Mouse (Mus musculus): Measurements from ENCODE around the gene Xrcc4.
"Not testable (repeated sequence)": the region's sequence is repeated elsewhere in the genome, so short reads cannot be mapped to it uniquely, and the experiment has no call there.

Xrcc4 gene

GRCm38 (mm10) chr13:90088962-90089824 is at the start of gene Xrcc4, which contains the start of gene Tmem167:
Gene Xrcc4 (minus strand): TSS chr13:90089608.
Gene Tmem167 (plus strand): TSS chr13:90089123.
- DNase-seq (ENCODE audit: low read depth, low spot score) = peak; percentile 99

GRCm38 (mm10) chr13:90136156-90136910 is 46.9 kb upstream of the Xrcc4 start:
- no peak for DNase-seq (ENCODE audit: low read depth, low spot score)

DNA sequence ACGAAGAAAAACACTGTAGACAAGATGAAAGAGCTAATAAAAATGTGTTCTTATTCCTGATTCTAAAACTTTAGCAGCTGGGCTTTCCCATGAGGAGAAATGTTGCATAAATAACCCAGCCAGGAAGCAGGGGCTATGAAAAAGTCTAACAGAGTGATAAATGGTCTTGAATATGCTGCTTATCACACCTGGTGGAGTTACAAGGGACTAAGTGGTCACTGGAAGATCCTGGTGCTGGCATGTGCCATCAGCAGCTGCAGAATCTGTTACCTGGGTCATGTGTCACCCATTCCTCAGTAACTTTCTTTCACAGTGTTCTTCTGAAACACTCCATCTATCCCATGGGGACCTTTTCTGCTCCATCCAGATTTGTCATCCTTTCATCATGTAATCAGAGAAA is 22.3 kb upstream of the Xrcc4 start:
- no peak for DNase-seq (ENCODE audit: low read depth, low spot score)

DNA sequence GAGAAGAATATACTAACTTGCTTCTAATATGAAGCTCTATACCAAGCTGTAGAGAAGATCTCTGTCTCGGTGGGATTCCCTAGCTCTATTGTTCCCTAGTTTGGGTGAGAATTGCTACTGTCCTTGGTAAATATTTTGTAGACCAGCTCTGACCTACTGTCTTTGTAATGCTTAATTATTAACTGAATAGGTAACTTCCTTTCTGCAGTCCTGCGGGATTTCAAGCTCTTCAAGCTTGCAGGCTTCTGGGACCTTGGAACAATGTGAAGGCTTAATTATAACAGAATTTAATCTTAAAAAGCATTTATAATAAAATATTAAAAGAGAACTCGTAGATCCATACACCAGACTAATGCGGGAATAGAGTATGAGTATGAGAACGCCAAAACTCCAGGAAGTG is 19.3 kb upstream of the Xrcc4 start:
- DNase-seq (ENCODE audit: low read depth, low spot score) = not testable (repeated sequence)

DNA sequence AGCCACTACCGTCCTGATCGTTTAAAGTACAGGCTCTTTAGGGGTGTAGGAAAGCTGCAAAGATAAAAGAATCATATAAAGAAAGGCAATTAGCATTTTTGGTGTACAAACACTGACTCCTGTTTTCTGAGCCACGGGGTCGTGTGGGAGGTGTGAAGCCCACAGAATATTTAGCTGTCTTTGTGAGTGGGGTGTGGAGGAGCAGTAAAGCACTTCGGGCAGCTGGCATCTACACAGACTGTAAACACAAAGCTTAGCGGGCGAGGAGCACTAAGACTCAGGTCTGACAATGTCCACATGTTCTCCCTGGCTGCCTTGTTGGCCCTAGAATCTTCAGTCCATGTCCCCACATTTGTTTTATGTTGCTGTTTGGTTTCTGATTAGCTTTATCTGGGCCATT is 16.7 kb upstream of the Xrcc4 start:
- DNase-seq (ENCODE audit: low read depth, low spot score) = no peak

GRCm38 (mm10) chr13:90101514-90101913 is 12.1 kb upstream of the Xrcc4 start:
- no peak for DNase-seq (ENCODE audit: low read depth, low spot score)

GRCm38 (mm10) chr13:90089825-90090183 is 396 bp upstream of the Xrcc4 start:
- DNase-seq (ENCODE audit: low read depth, low spot score) = peak; percentile 75

DNA sequence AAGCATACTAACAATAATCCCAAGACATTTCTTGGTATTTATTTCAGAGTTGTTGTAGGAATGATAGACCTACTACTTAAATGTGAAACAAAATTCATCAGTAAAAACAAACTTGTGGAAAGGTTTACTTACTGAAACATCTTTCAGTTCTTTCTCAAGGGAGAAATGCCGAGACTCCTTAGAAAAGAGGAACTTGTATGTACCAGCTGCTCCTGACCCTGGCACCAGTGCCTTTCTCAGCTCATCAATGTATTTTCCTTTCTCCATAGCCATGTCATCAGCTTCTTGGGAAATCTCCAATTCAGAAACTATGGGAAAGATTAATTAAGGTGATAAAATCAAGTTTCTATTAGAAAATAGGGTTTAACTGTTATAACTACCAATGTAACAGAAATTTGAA is 27.5 kb downstream of the Xrcc4 start:
- no peak for DNase-seq (ENCODE audit: low read depth, low spot score)

DNA sequence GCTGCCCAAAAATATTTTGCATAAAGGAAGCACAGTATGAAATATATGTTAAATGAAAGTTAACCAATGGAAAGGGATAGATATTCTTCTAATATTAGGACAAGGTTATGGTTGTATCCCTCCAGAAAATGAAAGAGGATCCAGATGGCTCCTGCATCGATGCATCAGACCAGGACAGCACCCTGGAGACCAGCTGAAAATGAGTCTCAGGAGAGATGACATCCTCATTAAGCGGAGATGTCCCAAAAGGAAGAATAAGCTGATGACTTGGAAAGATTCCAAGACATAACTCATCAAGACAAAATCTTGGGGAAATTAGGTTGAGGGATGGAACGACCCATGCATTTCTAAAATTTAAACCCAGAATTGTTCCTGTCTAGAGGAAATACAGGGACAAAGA is 37.0 kb downstream of the Xrcc4 start:
- DNase-seq (ENCODE audit: low read depth, low spot score) = no peak

DNA sequence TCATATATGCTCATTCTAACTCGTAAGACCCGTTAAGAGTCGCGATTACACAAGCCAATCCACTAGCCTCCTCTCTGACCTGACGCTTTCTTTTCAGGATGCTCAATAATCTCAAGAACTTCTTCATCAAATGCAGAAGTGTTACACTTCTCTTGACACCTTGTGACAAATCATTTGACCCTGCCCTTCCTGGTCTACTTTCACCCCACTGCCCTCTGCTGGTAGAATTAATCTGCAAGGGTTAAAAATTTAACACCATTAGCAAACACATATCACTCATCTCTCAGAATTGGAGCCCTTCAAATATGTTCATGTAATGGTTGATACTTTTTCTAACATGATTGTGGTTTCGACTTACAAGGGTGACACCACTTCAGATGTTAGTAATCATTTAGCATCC is 37.7 kb downstream of the Xrcc4 start:
- DNase-seq (ENCODE audit: low read depth, low spot score) = peak; percentile 27

DNA sequence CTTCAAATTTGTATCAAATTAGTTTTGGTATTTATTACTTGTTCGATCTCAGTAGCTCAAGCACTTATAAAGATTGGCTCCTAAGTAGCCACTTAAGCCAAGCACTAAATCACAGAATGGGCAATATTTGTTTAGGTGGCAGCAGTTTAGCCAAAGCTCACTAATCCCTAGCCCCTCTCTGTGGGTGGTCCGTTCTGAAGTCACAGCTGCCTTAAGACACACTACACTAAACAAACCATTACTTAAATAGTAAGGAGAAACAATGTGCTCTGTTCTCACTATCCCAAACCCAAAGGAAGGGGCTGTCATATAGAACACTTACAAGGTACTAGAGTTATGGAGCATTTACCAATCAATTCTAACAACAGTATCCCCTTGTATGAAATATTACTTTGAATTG is 49.8 kb downstream of the Xrcc4 start:
- no peak for DNase-seq (ENCODE audit: low read depth, low spot score)

DNA sequence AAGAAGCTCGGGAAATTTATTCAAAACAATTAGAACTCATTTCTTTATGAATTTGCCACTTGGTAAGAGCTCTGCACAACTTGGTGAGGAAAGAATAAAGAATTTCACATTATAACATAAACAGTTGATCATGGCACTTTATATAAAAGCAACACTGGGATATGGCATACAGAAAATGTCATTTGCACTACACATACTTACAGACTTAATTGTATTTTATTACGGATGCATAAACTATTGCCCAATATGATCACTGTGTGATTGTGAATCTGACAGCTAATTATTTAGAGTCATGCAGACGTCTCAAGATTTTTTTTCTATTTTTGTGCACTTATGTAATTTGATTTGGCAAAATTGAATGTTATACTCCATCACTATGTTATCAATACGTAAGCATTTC is 56.4 kb downstream of the Xrcc4 start:
- no peak for DNase-seq (ENCODE audit: low read depth, low spot score)

GRCm38 (mm10) chr13:90032523-90032922 is 56.9 kb downstream of the Xrcc4 start:
- no peak for DNase-seq (ENCODE audit: low read depth, low spot score)

GRCm38 (mm10) chr13:90030911-90031310 is 58.5 kb downstream of the Xrcc4 start:
- DNase-seq (ENCODE audit: low read depth, low spot score) = no peak

DNA sequence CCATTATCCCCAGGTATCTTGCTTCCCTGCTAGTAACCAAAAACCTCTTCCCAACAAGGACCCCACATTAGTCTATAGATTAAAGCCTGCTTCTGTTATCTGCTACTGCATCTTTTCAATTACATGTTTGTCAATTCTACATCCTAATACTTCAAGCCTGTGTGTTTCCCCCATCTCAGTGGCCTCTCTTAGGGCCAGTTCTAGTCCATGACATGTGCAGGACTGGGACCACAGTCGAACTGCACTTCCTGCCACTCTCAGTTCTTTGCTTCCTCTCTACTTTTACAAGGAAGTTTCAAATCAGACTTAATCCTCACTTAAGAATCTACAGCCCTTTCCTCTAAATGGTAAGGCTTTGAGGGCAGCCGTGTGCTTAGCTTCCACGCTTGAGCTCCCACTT is 76.8 kb downstream of the Xrcc4 start:
- DNase-seq (ENCODE audit: low read depth, low spot score) = no peak

- no peak for DNase-seq (ENCODE audit: low read depth, low spot score)
Measured at GRCm38 (mm10) chr13:90012198-90012597, 77.2 kb downstream of the Xrcc4 start.

DNA sequence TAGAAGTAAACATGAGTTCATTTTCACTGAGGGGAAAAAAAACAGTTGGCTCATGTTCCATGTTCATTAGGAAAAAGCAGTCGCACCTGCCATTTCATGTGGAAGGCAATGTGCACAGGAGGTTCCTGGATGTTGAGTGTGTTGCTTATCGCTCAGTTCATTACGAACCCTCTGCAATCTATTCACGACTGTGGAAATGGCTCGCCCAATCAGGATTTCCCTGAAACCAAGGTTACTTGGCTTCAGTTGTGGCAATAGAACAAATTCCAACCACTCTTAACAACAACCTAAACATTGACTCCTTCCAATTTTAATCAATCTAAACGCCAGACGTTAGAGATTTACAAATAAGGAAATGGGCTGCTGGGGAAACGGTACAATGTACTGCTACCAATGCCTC is 78.3 kb downstream of the Xrcc4 start:
- no peak for DNase-seq (ENCODE audit: low read depth, low spot score)

DNA sequence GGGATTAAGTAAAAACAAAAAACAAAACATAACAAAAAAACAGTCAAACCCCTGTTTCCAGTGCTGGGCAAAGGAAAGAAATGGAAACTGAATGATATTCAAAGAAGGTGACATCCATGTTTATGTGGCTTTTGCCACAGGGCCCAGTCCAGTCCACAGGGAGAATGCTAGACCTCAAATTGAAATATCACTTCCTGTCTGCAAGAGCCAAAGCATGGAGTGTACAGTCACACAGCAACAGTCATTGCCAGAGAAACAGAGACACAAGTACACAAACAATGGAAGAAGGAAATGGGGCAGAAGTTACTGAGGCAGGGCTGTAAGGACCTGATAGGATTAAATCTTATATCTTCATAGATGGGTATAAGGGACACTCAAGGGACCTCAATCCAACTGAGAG is 79.6 kb downstream of the Xrcc4 start:
- peak; percentile 41 for DNase-seq (ENCODE audit: low read depth, low spot score)

DNA sequence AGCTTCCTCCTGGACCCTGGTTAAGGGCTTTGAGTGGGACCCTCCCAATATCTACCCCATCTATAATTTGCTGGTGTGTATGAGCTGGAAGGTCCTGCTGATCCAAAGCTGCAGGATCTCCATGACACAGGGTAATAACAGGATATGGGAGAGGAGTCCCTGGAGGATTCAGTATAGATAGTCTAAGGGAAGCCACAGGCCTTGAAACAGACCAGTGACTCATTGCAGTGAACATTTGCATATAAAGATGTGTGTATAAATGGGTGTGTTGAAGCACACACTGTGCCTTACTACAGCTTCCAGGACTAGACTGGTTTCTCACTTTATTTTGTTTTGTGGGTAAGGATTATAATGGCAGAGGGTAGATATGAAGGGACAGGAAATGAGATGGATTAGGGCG is 83.8 kb downstream of the Xrcc4 start:
- peak; percentile 61 for DNase-seq (ENCODE audit: low read depth, low spot score)

DNA sequence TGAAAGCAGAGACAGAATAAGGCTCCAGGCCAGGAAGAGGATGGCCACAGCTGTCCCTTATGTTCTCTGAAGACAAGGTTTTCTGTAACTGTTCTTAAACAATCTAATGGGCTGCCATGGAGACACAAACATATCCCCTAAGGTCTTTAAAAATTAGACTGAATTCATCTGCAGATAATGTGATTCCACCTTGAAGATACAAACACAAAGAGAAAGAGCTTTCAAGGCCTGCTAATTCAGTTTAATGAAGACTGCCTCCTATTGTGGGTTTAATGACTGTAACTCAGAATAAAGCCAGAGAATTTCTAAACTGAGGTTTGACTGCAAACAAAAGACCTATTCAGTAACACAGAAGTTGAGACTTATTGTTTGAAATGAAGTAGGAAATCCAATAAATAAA is 91.9 kb downstream of the Xrcc4 start:
- no peak for DNase-seq (ENCODE audit: low read depth, low spot score)

DNA sequence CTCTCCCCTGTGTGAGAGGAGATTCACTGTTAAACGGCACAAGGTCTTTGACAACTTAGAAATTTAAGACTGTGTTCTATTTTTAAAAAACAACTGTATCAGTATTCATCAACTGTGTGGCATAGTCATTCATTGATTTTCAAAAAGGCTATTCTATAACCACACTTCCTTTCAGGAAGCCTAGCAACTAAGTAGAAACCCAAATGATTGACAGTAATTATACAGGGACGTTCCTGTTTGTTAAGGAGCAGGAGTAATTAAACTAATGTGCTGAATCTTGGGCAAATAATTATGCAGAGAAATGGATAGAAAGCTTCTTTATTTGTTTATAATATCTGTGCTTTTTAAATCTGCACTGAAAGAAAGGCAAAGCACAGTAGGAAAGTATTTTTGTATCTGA is 103.3 kb downstream of the Xrcc4 start:
- DNase-seq (ENCODE audit: low read depth, low spot score) = no peak

DNA sequence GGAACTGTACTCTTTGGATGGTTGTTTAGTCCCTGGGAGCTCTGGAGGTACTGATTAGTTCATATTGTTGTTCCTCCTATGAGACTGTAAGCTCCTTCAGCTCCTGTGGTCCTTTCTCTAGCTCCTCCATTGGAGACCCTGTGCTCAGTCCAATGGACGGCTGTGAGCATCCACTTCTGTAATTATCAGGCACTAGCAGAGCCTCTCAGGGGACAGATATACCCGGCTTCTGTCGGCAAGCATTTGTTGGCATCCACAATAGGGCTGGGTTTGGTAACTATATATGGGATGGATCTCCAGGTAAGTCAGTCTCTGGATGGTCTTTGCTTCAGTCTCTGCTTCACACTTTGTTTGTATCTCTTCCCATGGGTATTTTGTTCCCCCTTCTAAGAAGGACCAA is 118.5 kb downstream of the Xrcc4 start:
- no peak for DNase-seq (ENCODE audit: low read depth, low spot score)

GRCm38 (mm10) chr13:89968671-89969070 is 120.7 kb downstream of the Xrcc4 start:
- DNase-seq (ENCODE audit: low read depth, low spot score) = peak; percentile 5

All from 3T3-L1 (cell line).